Mouse (Mus musculus) retina, embryonic 14.5 days (tissue): ENCODE results near the gene Ttc32.
"Not testable (repeated sequence)": the region's sequence is repeated elsewhere in the genome, so short reads cannot be mapped to it uniquely, and the experiment has no call there.

Experiments
- DNase-seq: peaks from one replicate; pipeline ENCODE4 v3.0.0-alpha.2; 2015; ENCODE audit warnings: low spot score

Gene Ttc32

GRCm38 (mm10) chr12:9029888-9030723 lies at the start of gene Ttc32:
TSS of gene Ttc32 (plus strand) at chr12:9029997.
- peak; percentile 94 for DNase-seq

GRCm38 (mm10) chr12:8993231-8993630 lies 36.6 kb upstream of the Ttc32 start:
- no peak for DNase-seq

GRCm38 (mm10) chr12:8998318-8998717 lies 31.5 kb upstream of the Ttc32 start:
- no peak for DNase-seq

GRCm38 (mm10) chr12:9002038-9002648 lies 27.7 kb upstream of the Ttc32 start:
- peak; percentile 95 for DNase-seq

GRCm38 (mm10) chr12:9007146-9007545 lies 22.7 kb upstream of the Ttc32 start:
- no peak for DNase-seq

GRCm38 (mm10) chr12:9007811-9008210 lies 22.0 kb upstream of the Ttc32 start:
- DNase-seq: no peak

GRCm38 (mm10) chr12:9010311-9010710 lies 19.5 kb upstream of the Ttc32 start:
- no peak for DNase-seq

GRCm38 (mm10) chr12:9016376-9016775 lies 13.4 kb upstream of the Ttc32 start:
- DNase-seq: no peak

- DNase-seq: no peak
Measured at GRCm38 (mm10) chr12:9020431-9020830, 9.4 kb upstream of the Ttc32 start.

GRCm38 (mm10) chr12:9020986-9021385 lies 8.8 kb upstream of the Ttc32 start:
- DNase-seq: no peak

GRCm38 (mm10) chr12:9023031-9023430 lies 6.8 kb upstream of the Ttc32 start:
- peak; percentile 22 for DNase-seq

GRCm38 (mm10) chr12:9024071-9024470 lies 5.7 kb upstream of the Ttc32 start:
- no peak for DNase-seq

- no peak for DNase-seq
Measured at GRCm38 (mm10) chr12:9024736-9025135, 5.1 kb upstream of the Ttc32 start.

GRCm38 (mm10) chr12:9026843-9027242 lies 3.0 kb upstream of the Ttc32 start:
- no peak for DNase-seq

- DNase-seq: not testable (repeated sequence)
Measured at GRCm38 (mm10) chr12:9028816-9029215, 981 bp upstream of the Ttc32 start.

GRCm38 (mm10) chr12:9029506-9029887 lies 300 bp upstream of the Ttc32 start:
- no peak for DNase-seq

GRCm38 (mm10) chr12:9031166-9031565 lies 1.4 kb downstream of the Ttc32 start:
- DNase-seq: no peak

- no peak for DNase-seq
Measured at GRCm38 (mm10) chr12:9033140-9033539, 3.3 kb downstream of the Ttc32 start.

GRCm38 (mm10) chr12:9036409-9036808 lies 6.6 kb downstream of the Ttc32 start:
- DNase-seq: no peak

- no peak for DNase-seq
Measured at GRCm38 (mm10) chr12:9040177-9040576, 10.4 kb downstream of the Ttc32 start.

- DNase-seq: no peak
Measured at GRCm38 (mm10) chr12:9040686-9041085, 10.9 kb downstream of the Ttc32 start.

- no peak for DNase-seq
Measured at GRCm38 (mm10) chr12:9042316-9042715, 12.5 kb downstream of the Ttc32 start.

GRCm38 (mm10) chr12:9042759-9043158 lies 13.0 kb downstream of the Ttc32 start:
- no peak for DNase-seq

- no peak for DNase-seq
Measured at GRCm38 (mm10) chr12:9044666-9045065, 14.9 kb downstream of the Ttc32 start.
